Mouse (Mus musculus): ENCODE measurements at regions not wholly inside any gene's neighbourhood (a gene's known extent, or its start where the extent isn't known, plus 50 kb on each side); places are given as distances from the start of the nearest gene placed in this dataset.

GRCm38 (mm10) chr3:38135808-38136214 is 348.8 kb downstream of the Ankrd50 start:
- in situ Hi-C loops (cut with MboI; ENCODE audit: low sequenced_read_pairs), result no loop called here

- in situ Hi-C loops (cut with MboI; ENCODE audit: low sequenced_read_pairs), result no loop called here
Measured at GRCm38 (mm10) chr3:38134425-38134824, 350.2 kb downstream of the Ankrd50 start.

- in situ Hi-C loops (cut with MboI; ENCODE audit: low sequenced_read_pairs), result no loop called here
Measured at GRCm38 (mm10) chr3:38131887-38132220, 352.8 kb downstream of the Ankrd50 start.

- in situ Hi-C loops (cut with MboI; ENCODE audit: low sequenced_read_pairs), result no loop called here
Measured at GRCm38 (mm10) chr3:38131176-38131886, 353.3 kb downstream of the Ankrd50 start.

GRCm38 (mm10) chr3:38130088-38130487 is 354.6 kb downstream of the Ankrd50 start:
- in situ Hi-C loops (cut with MboI; ENCODE audit: low sequenced_read_pairs), result no loop called here

- in situ Hi-C loops (cut with MboI; ENCODE audit: low sequenced_read_pairs), result no loop called here
Measured at GRCm38 (mm10) chr3:38129167-38129500, 355.5 kb downstream of the Ankrd50 start.

GRCm38 (mm10) chr3:38128486-38129166 is 356.0 kb downstream of the Ankrd50 start:
- in situ Hi-C loops (cut with MboI; ENCODE audit: low sequenced_read_pairs), result no loop called here

- in situ Hi-C loops (cut with MboI; ENCODE audit: low sequenced_read_pairs), result no loop called here
Measured at GRCm38 (mm10) chr3:38116071-38116787, 368.4 kb downstream of the Ankrd50 start.

- in situ Hi-C loops (cut with MboI; ENCODE audit: low sequenced_read_pairs), result no loop called here
Measured at GRCm38 (mm10) chr3:38112568-38112967, 372.1 kb downstream of the Ankrd50 start.

- in situ Hi-C loops (cut with MboI; ENCODE audit: low sequenced_read_pairs), result no loop called here
Measured at GRCm38 (mm10) chr3:38105022-38105857, 379.4 kb downstream of the Ankrd50 start.

- in situ Hi-C loops (cut with MboI; ENCODE audit: low sequenced_read_pairs), result no loop called here
Measured at GRCm38 (mm10) chr3:38104418-38104817, 380.1 kb upstream of the Gm5148 start.

GRCm38 (mm10) chr3:38102985-38103384 is 378.7 kb upstream of the Gm5148 start:
- in situ Hi-C loops (cut with MboI; ENCODE audit: low sequenced_read_pairs), result no loop called here

- in situ Hi-C loops (cut with MboI; ENCODE audit: low sequenced_read_pairs), result no loop called here
Measured at GRCm38 (mm10) chr3:38102181-38102580, 377.9 kb upstream of the Gm5148 start.

GRCm38 (mm10) chr3:38094370-38094979 is 370.2 kb upstream of the Gm5148 start:
- in situ Hi-C loops (cut with MboI; ENCODE audit: low sequenced_read_pairs), result no loop called here

- in situ Hi-C loops (cut with MboI; ENCODE audit: low sequenced_read_pairs), result no loop called here
Measured at GRCm38 (mm10) chr3:38084548-38084947, 360.3 kb upstream of the Gm5148 start.

- in situ Hi-C loops (cut with MboI; ENCODE audit: low sequenced_read_pairs), result no loop called here
Measured at GRCm38 (mm10) chr3:38082386-38082785, 358.1 kb upstream of the Gm5148 start.

GRCm38 (mm10) chr3:38076835-38077234 is 352.5 kb upstream of the Gm5148 start:
- in situ Hi-C loops (cut with MboI; ENCODE audit: low sequenced_read_pairs), result no loop called here

GRCm38 (mm10) chr3:38073946-38074345 is 349.7 kb upstream of the Gm5148 start:
- in situ Hi-C loops (cut with MboI; ENCODE audit: low sequenced_read_pairs), result no loop called here

GRCm38 (mm10) chr3:38055627-38056026 is 331.3 kb upstream of the Gm5148 start:
- in situ Hi-C loops (cut with MboI; ENCODE audit: low sequenced_read_pairs), result no loop called here

GRCm38 (mm10) chr3:38052941-38053340 is 328.7 kb upstream of the Gm5148 start:
- in situ Hi-C loops (cut with MboI; ENCODE audit: low sequenced_read_pairs), result no loop called here

GRCm38 (mm10) chr3:38051748-38052147 is 327.5 kb upstream of the Gm5148 start:
- in situ Hi-C loops (cut with MboI; ENCODE audit: low sequenced_read_pairs), result no loop called here

Data from CH12F3 (cell line).